Mouse (Mus musculus) hindbrain, embryonic 10.5 days (tissue): ENCODE data around the gene Gp1ba. TPM values are rescaled to one million over a fixed set of nuclear protein-coding genes. Genes with fewer than 3 reads are reported as not detected.

ENCODE experiments used
- DNase-seq: peaks from one replicate; pipeline ENCODE4 v3.0.0-alpha.2; 2017; ENCODE audit warnings: low spot score
- H3K27ac ChIP-seq: fragments of 300-500 bp; sonication (generic); 2 replicates; pipeline ENCODE4 v1.5.1; 2016; ENCODE audit warnings: mild to moderate bottlenecking, moderate library complexity
- H3K27me3 ChIP-seq: fragments of 300-500 bp; sonication (generic); 2 replicates; pipeline ENCODE4 v1.6.1; 2016; ENCODE audit warnings: mild to moderate bottlenecking; ENCODE audit not compliant: poor library complexity, insufficient read depth, severe bottlenecking
- H3K36me3 ChIP-seq: fragments of 300-500 bp; sonication (generic); 2 replicates; pipeline ENCODE4 v1.6.1; 2016; ENCODE audit warnings: mild to moderate bottlenecking, moderate library complexity
- H3K4me1 ChIP-seq: fragments of 300-500 bp; sonication (generic); replicated peaks from 2 replicates; pipeline ENCODE4 v1.6.1; 2016; ENCODE audit warnings: mild to moderate bottlenecking
- H3K4me3 ChIP-seq: fragments of 300-500 bp; sonication (generic); 2 replicates; pipeline ENCODE4 v1.5.1; 2016; ENCODE audit warnings: mild to moderate bottlenecking, moderate library complexity
- H3K9me3 ChIP-seq: fragments of 300-500 bp; sonication (generic); 2 replicates; pipeline ENCODE4 v1.6.1; 2016; ENCODE audit warnings: mild to moderate bottlenecking, moderate library complexity
- WGBS: fragments of 180-500 bp; shearing (Covaris S2); methylation state at CpG from one replicate; pipeline ENCODE4 v1.1.7; 2016; 5-methylcytosine and 5-hydroxymethylcytosine counted together
- polyA plus RNA-seq: library from polyadenylated mRNA; unstranded; fragments of >200 nt; fragmentation: Nextera tagmentation; extraction: Ambion mirVana; gene quantifications from 2 replicates; pipeline ENCODE4 v1.2.1, GENCODE M21; 2016

Gene Gp1ba
- polyA plus RNA-seq, 1 experiment from 2014 or later = 0.80 TPM

- Histone ChIP-seq H3K36me3 (peaks cover 64% of the 10 kb centered on the region), H3K4me1 (peaks cover 17% of the 10 kb centered on the region), H3K9me3 (no peaks in the 10 kb centered on the region), H3K4me3 (no peak overlapping the region), H3K27ac (no peak overlapping the region), H3K27me3 (peaks cover 22% of the 10 kb centered on the region)
- no peak for DNase-seq
- 82% methylated on average over 7 of the region's 7 CpGs for WGBS
These were observed 26.4 kb upstream of the Gp1ba start for GRCm38 (mm10) chr11:70612505-70612904.

- peak overlapping the region; percentile 69 for H3K27ac ChIP-seq
- DNase-seq = peak; percentile 44
- H3K9me3 ChIP-seq = no peaks in the 10 kb centered on the region
- peaks cover 39% of the 10 kb centered on the region for H3K36me3 ChIP-seq
- H3K4me1 ChIP-seq = peaks cover 17% of the 10 kb centered on the region
- WGBS = 2% methylated on average over 17 of the region's 17 CpGs
- peak overlapping the region; percentile 51 for H3K4me3 ChIP-seq
- H3K27me3 ChIP-seq = peaks cover 22% of the 10 kb centered on the region
These were observed 23.8 kb upstream of the Gp1ba start for GRCm38 (mm10) chr11:70615074-70615473.

- peaks cover 22% of the 10 kb centered on the region for H3K27me3 ChIP-seq
- peak within 1 kb of the TSS; percentile 69 for H3K27ac ChIP-seq
- WGBS = 14% methylated on average over 21 of the region's 21 CpGs
- DNase-seq = no peak
- H3K4me1 ChIP-seq = peaks cover 17% of the 10 kb centered on the region
- H3K36me3 ChIP-seq = peaks cover 33% of the 10 kb centered on the region
- H3K9me3 ChIP-seq = no peaks in the 10 kb centered on the region
- peak within 1 kb of the TSS; percentile 51 for H3K4me3 ChIP-seq
These were observed 23.3 kb upstream of the Gp1ba start, which contains the start of gene 4930544D05Rik for GRCm38 (mm10) chr11:70615516-70616093. 4930544D05Rik (plus strand) TSS chr11:70615848.

GRCm38 (mm10) chr11:70619101-70619500 is 19.8 kb upstream of the Gp1ba start, which contains the start of gene Chrne:
Chrne (minus strand) TSS chr11:70619216.
- Histone ChIP-seq H3K4me3 (no peak within 1 kb of the TSS), H3K27me3 (peaks cover 22% of the 10 kb centered on the region), H3K4me1 (peaks cover 24% of the 10 kb centered on the region), H3K27ac (no peak within 1 kb of the TSS), H3K9me3 (no peaks in the 10 kb centered on the region), H3K36me3 (no peaks in the 10 kb centered on the region)
- no peak for DNase-seq
- 58% methylated on average over 1 of the region's 1 CpGs for WGBS

- H3K9me3 ChIP-seq = no peaks in the 10 kb centered on the region
- 46% methylated on average over 7 of the region's 7 CpGs for WGBS
- no peak for DNase-seq
- H3K4me3 ChIP-seq = no peak overlapping the region
- H3K36me3 ChIP-seq = no peaks in the 10 kb centered on the region
- H3K27ac ChIP-seq = no peak overlapping the region
- no peaks in the 10 kb centered on the region for H3K27me3 ChIP-seq
- peaks cover 6% of the 10 kb centered on the region; the same call in 1 of the 2 replicates for H3K4me1 ChIP-seq
These were observed 16.7 kb upstream of the Gp1ba start for GRCm38 (mm10) chr11:70621972-70622814.

- no peak overlapping the region for H3K27ac ChIP-seq
- H3K4me1 ChIP-seq = peaks cover 6% of the 10 kb centered on the region; the same call in 1 of the 2 replicates
- H3K27me3 ChIP-seq = no peaks in the 10 kb centered on the region
- DNase-seq = no peak
- no peaks in the 10 kb centered on the region for H3K9me3 ChIP-seq
- 82% methylated on average over 10 of the region's 10 CpGs for WGBS
- H3K4me3 ChIP-seq = no peak overlapping the region
- no peaks in the 10 kb centered on the region for H3K36me3 ChIP-seq
These were observed 15.7 kb upstream of the Gp1ba start for GRCm38 (mm10) chr11:70623053-70623742.

GRCm38 (mm10) chr11:70625473-70625872 is 13.4 kb upstream of the Gp1ba start:
- H3K27ac ChIP-seq = no peak overlapping the region
- no peaks in the 10 kb centered on the region for H3K36me3 ChIP-seq
- WGBS = 51% methylated on average over 4 of the region's 4 CpGs
- H3K4me1 ChIP-seq = peaks cover 6% of the 10 kb centered on the region; the same call in 1 of the 2 replicates
- no peaks in the 10 kb centered on the region for H3K27me3 ChIP-seq
- DNase-seq = peak; percentile 55
- no peaks in the 10 kb centered on the region for H3K9me3 ChIP-seq
- H3K4me3 ChIP-seq = no peak overlapping the region

- peaks cover 4% of the 10 kb centered on the region; the same call in 1 of the 2 replicates for H3K4me1 ChIP-seq
- no peak for DNase-seq
- no peak overlapping the region for H3K27ac ChIP-seq
- H3K36me3 ChIP-seq = no peaks in the 10 kb centered on the region
- no peaks in the 10 kb centered on the region for H3K9me3 ChIP-seq
- no peaks in the 10 kb centered on the region for H3K27me3 ChIP-seq
- 69% methylated on average over 4 of the region's 4 CpGs for WGBS
- no peak overlapping the region for H3K4me3 ChIP-seq
These were observed 12.0 kb upstream of the Gp1ba start for GRCm38 (mm10) chr11:70626877-70627276.

GRCm38 (mm10) chr11:70628431-70628830 is 10.5 kb upstream of the Gp1ba start:
- Histone ChIP-seq H3K27me3 (no peaks in the 10 kb centered on the region), H3K36me3 (no peaks in the 10 kb centered on the region), H3K4me3 (no peak overlapping the region), H3K9me3 (no peaks in the 10 kb centered on the region), H3K4me1 (no peaks in the 10 kb centered on the region), H3K27ac (no peak overlapping the region)
- 82% methylated on average over 2 of the region's 2 CpGs for WGBS
- no peak for DNase-seq

- H3K4me1 ChIP-seq = no peaks in the 10 kb centered on the region
- no peak overlapping the region for H3K4me3 ChIP-seq
- no peaks in the 10 kb centered on the region for H3K9me3 ChIP-seq
- no peak for DNase-seq
- H3K27ac ChIP-seq = no peak overlapping the region
- WGBS = 63% methylated on average over 5 of the region's 5 CpGs
- H3K36me3 ChIP-seq = no peaks in the 10 kb centered on the region
- H3K27me3 ChIP-seq = no peaks in the 10 kb centered on the region
These were observed 9.4 kb upstream of the Gp1ba start for GRCm38 (mm10) chr11:70629557-70629956.

- Histone ChIP-seq H3K36me3 (no peaks in the 10 kb centered on the region), H3K27me3 (no peaks in the 10 kb centered on the region), H3K4me1 (no peaks in the 10 kb centered on the region), H3K27ac (no peak overlapping the region), H3K9me3 (no peaks in the 10 kb centered on the region), H3K4me3 (no peak overlapping the region)
- no peak for DNase-seq
- 71% methylated on average over 7 of the region's 7 CpGs for WGBS
These were observed 8.8 kb upstream of the Gp1ba start for GRCm38 (mm10) chr11:70630129-70630528.

GRCm38 (mm10) chr11:70635601-70636000 is 3.3 kb upstream of the Gp1ba start:
- WGBS = 84% methylated on average over 4 of the region's 4 CpGs
- DNase-seq = no peak
- H3K36me3 ChIP-seq = no peaks in the 10 kb centered on the region
- H3K4me3 ChIP-seq = no peak overlapping the region
- H3K4me1 ChIP-seq = no peaks in the 10 kb centered on the region
- H3K27ac ChIP-seq = no peak overlapping the region
- H3K9me3 ChIP-seq = no peaks in the 10 kb centered on the region
- H3K27me3 ChIP-seq = no peaks in the 10 kb centered on the region

- H3K27me3 ChIP-seq = no peaks in the 10 kb centered on the region
- DNase-seq = no peak
- H3K4me1 ChIP-seq = no peaks in the 10 kb centered on the region
- H3K4me3 ChIP-seq = no peak overlapping the region
- WGBS = 94% methylated on average over 1 of the region's 1 CpGs
- peaks cover 2% of the 10 kb centered on the region for H3K36me3 ChIP-seq
- no peak overlapping the region for H3K27ac ChIP-seq
- no peaks in the 10 kb centered on the region for H3K9me3 ChIP-seq
These were observed 1.2 kb upstream of the Gp1ba start for GRCm38 (mm10) chr11:70637764-70638163.
